Mouse (Mus musculus) testis, postnatal 14 days (tissue): ENCODE data around the gene Isoc2a.
A peak's percentile ranks its signal among the peaks of the same experiment; 100 is the strongest.

ENCODE experiments used
- DNase-seq: peaks from one replicate; pipeline ENCODE4 v3.0.0; 2021; ENCODE audit warnings: low spot score

Isoc2a gene

GRCm38 (mm10) chr7:4918681-4919080 lies 41.7 kb downstream of the Isoc2a start:
- DNase-seq, result no peak

- no peak for DNase-seq
These were observed 42.1 kb downstream of the Isoc2a start for GRCm38 (mm10) chr7:4919096-4919495.

GRCm38 (mm10) chr7:4919971-4920370 lies 43.0 kb downstream of the Isoc2a start:
- DNase-seq, result no peak

- DNase-seq, result no peak
These were observed 43.5 kb downstream of the Isoc2a start for GRCm38 (mm10) chr7:4920496-4920895.

- no peak for DNase-seq
These were observed 44.2 kb downstream of the Isoc2a start for GRCm38 (mm10) chr7:4920976-4921823.

GRCm38 (mm10) chr7:4921824-4922482 lies 45.0 kb downstream of the Isoc2a start, which contains the start of gene Nat14:
TSS of gene Nat14 (plus strand) at chr7:4922028.
- DNase-seq, result no peak

GRCm38 (mm10) chr7:4922508-4922907 lies 45.6 kb downstream of the Isoc2a start:
- DNase-seq, result peak; percentile 80

- DNase-seq, result peak; percentile 81
These were observed 46.1 kb downstream of the Isoc2a start for GRCm38 (mm10) chr7:4922931-4923565.

- no peak for DNase-seq
These were observed 46.8 kb downstream of the Isoc2a start for GRCm38 (mm10) chr7:4923586-4924364.

- no peak for DNase-seq
These were observed 47.5 kb downstream of the Isoc2a start for GRCm38 (mm10) chr7:4924483-4924882.

GRCm38 (mm10) chr7:4924891-4925301 lies 47.9 kb downstream of the Isoc2a start:
- no peak for DNase-seq

GRCm38 (mm10) chr7:4925441-4926381 lies 48.8 kb downstream of the Isoc2a start, which contains the start of gene Ssc5d:
TSS of gene Ssc5d (plus strand) at chr7:4925785.
- DNase-seq, result no peak

GRCm38 (mm10) chr7:4926849-4927248 lies 49.9 kb downstream of the Isoc2a start:
- no peak for DNase-seq

GRCm38 (mm10) chr7:4927711-4928110 lies 50.8 kb downstream of the Isoc2a start:
- no peak for DNase-seq

GRCm38 (mm10) chr7:4928323-4928722 lies 51.4 kb downstream of the Isoc2a start:
- no peak for DNase-seq

GRCm38 (mm10) chr7:4933103-4933502 lies 56.1 kb downstream of the Isoc2a start:
- no peak for DNase-seq

GRCm38 (mm10) chr7:4934160-4934914 lies 57.4 kb downstream of the Isoc2a start:
- no peak for DNase-seq

- no peak for DNase-seq
These were observed 59.9 kb downstream of the Isoc2a start for GRCm38 (mm10) chr7:4936832-4937231.

GRCm38 (mm10) chr7:4937392-4937791 lies 60.4 kb downstream of the Isoc2a start:
- DNase-seq, result no peak

- DNase-seq, result no peak
These were observed 61.5 kb downstream of the Isoc2a start for GRCm38 (mm10) chr7:4938456-4938855.
